Mouse (Mus musculus): ENCODE results near the gene Dvl3.

DNA sequence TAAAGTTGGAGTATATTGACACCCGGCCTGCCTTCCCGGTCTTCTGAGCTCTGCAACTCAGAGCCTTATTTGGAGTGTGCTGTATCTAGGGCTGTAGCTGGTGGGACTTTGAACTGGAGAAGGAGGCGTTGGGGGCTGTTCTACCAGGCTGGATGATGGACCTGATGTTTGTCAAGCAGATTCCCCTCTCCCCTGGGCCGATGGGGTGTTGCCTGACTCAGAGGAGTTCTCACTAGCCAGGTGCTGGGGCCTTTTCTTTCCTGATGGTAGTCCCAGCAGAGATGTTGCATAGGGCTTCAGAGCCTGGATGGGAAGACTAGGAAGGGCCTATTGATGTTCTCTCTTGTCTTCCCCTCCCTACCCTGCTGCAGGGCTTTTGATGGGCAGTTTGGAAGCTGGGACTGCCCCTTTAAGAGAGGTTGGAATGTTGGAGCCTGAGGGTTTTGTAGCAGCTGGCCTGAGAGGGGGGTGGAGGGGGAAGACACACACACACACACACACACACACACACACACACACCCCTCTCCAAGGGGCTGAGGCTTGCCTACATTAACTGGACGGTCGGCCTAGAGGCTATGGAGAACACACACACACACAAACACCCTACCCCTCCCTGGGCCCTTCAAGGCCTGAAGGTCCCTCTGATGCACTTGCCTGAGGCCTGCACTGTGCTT is 1.1 kb downstream of the Dvl3 start:
- TF ChIP-seq ELF1 (IDR thresholded peaks at IDR 0.05; ENCODE audit: low read depth, low read length) (no peak), CTCF (conservative IDR thresholded peaks at IDR 0.05 in 1 of 2, IDR thresholded peaks at IDR 0.05 in 1 of 2; ENCODE audit: low read depth in 2 of 2, low read length in 2 of 2) (no peak), POLR2A (IDR thresholded peaks at IDR 0.05; ENCODE audit: low read depth, low read length) (no peak), USF1 (IDR thresholded peaks at IDR 0.05; ENCODE audit: low read depth, low read length) (no peak), PAX5 (IDR thresholded peaks at IDR 0.05; ENCODE audit: low read length) (no peak), CHD2 (IDR thresholded peaks at IDR 0.05; ENCODE audit: low read length) (no peak), NELFE (IDR thresholded peaks at IDR 0.05; ENCODE audit: low read depth, low read length) (no peak), RCOR1 (conservative IDR thresholded peaks at IDR 0.05; ENCODE audit: low read depth, low read length) (no peak), RAD21 (IDR thresholded peaks at IDR 0.05; ENCODE audit: low read depth, low read length) (no peak), KAT2A (IDR thresholded peaks at IDR 0.05; ENCODE audit: insufficient replicate concordance, low read length) (no peak), ZKSCAN1 (IDR thresholded peaks at IDR 0.05; ENCODE audit: borderline replicate concordance, low read depth, low read length) (no peak)

Measured in CH12.LX (cell line).